Mouse (Mus musculus): ENCODE data around the gene Gm15127. TPM values are rescaled to one million over a fixed set of nuclear protein-coding genes. Genes with fewer than 3 reads are reported as not detected.
"Not testable (repeated sequence)": the region's sequence is repeated elsewhere in the genome, so short reads cannot be mapped to it uniquely, and the experiment has no call there.

Gene Gm15127
- not detected for total RNA-seq (2021)
- long read RNA-seq, experiment 1, result 0 reads
- long read RNA-seq, experiment 2, result 0 reads

GRCm38 (mm10) chrX:148663298-148663697, at the start of gene Gm15127:
Gene Gm15127, plus strand, starts transcription at chrX:148663598.
- not testable (repeated sequence) for DNase-seq (ENCODE audit: low spot score in 2 of 2)

GRCm38 (mm10) chrX:148615053-148615452, 48.3 kb upstream of the Gm15127 start, which contains the start of gene Gm8334:
Gene Gm8334, minus strand, starts transcription at chrX:148615153.
- DNase-seq (ENCODE audit: low spot score in 2 of 2), result not testable (repeated sequence)

GRCm38 (mm10) chrX:148676290-148676689, 12.9 kb downstream of the Gm15127 start:
- not testable (repeated sequence) for DNase-seq (ENCODE audit: low spot score in 2 of 2)

Other genes starting within 250 kb of the Gm15127 start
- gene Gm15114, start 174.6 kb upstream of the Gm15127 start, total RNA-seq (2021), result not detected
- not detected for gene Gm8334, start 48.4 kb upstream of the Gm15127 start, total RNA-seq (2021)
- not detected for gene Luzp4, start 194.0 kb downstream of the Gm15127 start, total RNA-seq (2021)

Measured in layer of hippocampus, postnatal 14 days (tissue).